Mouse (Mus musculus) T-helper 1 cell (primary cell): Measurements from ENCODE around the gene Qrich2.

Source experiments
- in situ Hi-C: fragments of 300-600 bp; cut with MboI, MseI; formaldehyde crosslinking; loops from one replicate; pipeline ENCODE4 v1.15.1; 2025; ENCODE audit warnings: high pct_unique_total_duplicates

Qrich2 gene

GRCm38 (mm10) chr11:116466141-116466540, at the start of gene Qrich2:
TSS of gene Qrich2 (minus strand) at chr11:116466241.
- in situ Hi-C loops, result no loop called here

DNA sequence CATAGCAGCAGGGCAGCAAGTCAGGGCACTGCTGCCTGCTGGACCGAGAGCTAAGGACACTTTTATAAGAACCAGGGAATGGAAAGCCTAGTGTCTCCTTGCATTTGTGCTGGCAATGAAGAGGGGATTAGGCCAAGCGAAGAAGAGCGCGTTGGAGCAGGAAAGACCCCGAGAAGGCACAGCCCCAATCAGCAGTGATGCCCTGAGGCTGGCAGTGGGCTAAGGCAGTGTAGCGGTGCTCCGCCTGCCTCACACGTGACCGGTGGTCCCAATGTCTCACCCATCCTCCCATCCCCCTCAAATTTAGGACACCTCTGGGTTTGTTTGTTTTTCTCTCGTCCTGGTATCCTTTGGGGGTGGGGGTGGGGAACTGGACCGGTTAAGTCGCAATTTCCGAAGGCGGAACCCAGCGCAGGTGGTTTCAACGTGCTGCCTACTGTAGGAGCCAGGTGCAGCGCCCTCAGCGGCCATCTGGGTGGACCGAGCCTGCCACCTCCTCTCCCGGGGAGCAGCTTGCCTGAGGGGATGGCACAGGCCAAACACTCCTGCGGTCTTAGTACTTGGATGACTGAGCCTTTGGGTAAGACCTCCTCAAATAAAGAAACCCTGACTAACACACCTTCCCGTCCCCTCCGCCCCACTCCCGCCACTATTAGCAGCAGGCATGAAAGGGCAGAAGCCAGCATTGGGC, 49.4 kb upstream of the Qrich2 start:
- in situ Hi-C loops, result no loop called here

DNA sequence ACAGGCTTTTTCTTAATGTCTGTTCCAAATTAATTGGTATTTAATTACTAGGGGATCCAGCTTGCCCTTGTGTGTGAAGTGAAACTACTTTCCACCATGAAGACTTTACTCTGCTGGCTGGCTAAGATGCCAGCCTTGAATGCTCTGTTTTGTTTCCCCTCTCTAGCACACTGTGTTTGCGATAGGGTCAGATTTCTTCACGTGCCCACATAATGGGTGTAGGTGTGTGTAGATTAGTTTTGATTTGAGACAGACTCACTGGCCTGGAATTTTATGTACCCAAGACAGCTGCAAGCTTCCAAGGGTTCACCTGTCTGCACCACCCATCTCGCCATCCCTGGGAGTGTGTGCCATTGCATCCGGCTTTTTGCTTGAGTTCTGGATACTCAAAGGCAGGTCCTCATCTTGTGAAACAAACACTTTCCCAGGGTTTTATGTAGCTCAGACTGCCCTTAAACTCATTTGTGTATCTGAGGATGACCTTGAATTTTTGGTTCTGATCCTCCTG, 47.5 kb upstream of the Qrich2 start:
- in situ Hi-C loops, result no loop called here

- in situ Hi-C loops, result no loop called here
Measured at GRCm38 (mm10) chr11:116512987-116513386, 46.9 kb upstream of the Qrich2 start.

DNA sequence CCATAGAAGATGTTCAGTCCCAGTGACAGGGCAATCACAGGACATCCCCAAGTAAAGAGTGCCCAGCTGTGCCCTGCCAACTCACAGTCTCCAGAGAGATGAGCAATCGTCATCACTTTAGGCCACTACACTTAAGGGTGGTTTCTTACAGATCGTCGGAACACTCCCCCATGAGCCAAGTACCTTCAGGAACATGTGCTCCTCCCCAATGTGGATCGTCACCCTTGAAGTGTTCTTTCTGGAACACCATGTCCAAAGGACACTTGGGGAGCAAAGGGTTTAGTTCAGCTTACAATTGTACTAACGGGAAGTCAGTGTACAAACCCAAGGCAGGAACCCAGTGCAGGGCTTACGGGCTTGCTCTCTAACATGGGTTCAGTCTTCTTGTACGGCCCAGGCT, 46.1 kb upstream of the Qrich2 start:
- in situ Hi-C loops, result no loop called here

- in situ Hi-C loops, result no loop called here
Measured at GRCm38 (mm10) chr11:116511301-116511868, 45.3 kb upstream of the Qrich2 start.

DNA sequence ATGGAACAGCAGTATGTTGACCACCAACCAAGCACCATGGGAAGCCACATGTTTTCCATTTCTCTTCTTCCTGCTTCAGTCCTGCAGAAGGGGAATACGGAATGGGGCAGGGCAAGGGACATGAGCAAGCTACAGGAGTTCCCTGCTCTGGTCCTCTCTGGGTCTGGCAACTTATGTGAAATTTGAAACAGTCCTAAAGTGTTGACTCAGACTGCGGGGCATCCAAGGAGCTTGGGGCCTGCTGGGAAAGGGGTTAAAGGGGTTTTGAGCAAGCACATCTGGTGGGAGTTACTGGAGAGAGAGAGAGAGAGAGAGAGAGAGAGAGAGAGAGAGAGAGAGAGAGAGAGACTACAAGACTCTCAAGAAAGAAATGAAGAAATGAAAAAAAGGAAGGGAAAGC, 42.6 kb upstream of the Qrich2 start:
- in situ Hi-C loops, result no loop called here

DNA sequence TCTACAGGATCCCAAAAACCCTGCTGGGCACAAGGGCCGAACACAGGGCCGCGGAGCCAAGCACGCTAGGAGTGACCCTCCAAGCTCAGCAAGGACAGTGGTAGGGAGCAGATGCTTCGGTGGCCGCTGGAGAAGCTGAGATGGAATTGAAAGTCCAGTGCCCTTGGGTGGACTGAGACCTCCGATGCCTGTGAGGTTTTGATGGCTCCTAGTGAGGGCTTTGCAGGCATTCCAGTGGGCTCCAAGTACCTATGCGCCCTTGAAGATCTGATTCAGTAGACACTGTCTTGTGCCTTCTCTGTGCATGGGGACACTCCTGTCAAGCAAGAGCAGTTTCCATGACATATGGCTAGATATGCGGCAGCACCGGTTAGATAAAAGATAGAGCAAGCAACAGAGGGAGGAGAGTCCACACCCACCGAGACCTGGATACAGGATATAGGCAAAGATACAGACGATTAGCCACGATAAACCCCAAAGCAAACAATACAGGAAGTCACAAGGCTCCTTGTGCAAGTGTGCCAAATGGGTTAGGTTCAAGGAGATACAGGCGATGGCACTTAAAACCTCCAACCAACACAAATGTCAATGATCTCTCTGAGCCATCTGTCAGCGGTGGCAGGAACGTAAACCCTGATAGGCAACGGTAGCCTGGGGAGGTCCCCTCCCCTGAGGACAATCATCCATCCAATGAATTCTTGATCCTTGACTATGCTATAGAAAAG, 40.3 kb upstream of the Qrich2 start:
- in situ Hi-C loops, result no loop called here

- in situ Hi-C loops, result no loop called here
Measured at GRCm38 (mm10) chr11:116505573-116505972, 39.5 kb upstream of the Qrich2 start.

DNA sequence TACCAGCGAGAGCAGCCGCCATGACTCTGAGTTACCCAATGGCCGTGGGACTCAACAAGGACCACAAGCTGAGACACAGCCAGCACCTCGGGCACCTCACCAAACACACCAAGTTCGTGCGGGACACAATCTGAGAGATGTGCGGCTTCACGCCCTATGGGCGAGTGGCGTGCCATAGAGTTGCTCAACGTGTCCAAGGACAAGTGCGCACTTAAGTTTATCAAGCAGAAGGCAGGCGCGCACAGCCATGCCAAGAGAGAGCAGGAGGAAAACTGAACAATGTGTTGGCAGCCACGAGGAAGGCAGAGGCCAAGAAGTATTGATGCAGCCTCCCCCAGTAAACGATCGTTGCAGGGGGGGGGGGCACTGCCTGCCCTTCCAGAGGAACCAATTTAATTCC, 38.5 kb upstream of the Qrich2 start:
- in situ Hi-C loops, result no loop called here

- in situ Hi-C loops, result no loop called here
Measured at GRCm38 (mm10) chr11:116501005-116501746, 35.1 kb upstream of the Qrich2 start.

DNA sequence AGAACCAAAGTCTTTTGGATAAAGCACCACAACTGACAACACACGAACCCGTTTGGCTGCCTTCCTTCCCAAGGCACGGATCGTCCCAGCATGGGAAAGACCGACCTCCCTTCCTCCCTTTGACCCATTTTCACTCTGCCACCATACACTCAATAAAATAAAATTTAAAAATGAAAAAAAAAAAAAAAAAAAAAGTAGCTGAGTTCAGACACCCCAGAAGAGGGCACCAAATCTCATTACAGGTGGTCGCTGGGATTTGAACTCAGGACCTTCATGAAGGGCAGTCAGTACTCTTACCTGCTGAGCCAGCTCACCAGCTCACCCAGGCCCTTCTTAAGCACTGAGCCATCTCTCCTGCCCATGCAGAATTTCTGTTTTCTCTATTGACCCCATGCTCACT, 33.0 kb upstream of the Qrich2 start:
- in situ Hi-C loops, result no loop called here

DNA sequence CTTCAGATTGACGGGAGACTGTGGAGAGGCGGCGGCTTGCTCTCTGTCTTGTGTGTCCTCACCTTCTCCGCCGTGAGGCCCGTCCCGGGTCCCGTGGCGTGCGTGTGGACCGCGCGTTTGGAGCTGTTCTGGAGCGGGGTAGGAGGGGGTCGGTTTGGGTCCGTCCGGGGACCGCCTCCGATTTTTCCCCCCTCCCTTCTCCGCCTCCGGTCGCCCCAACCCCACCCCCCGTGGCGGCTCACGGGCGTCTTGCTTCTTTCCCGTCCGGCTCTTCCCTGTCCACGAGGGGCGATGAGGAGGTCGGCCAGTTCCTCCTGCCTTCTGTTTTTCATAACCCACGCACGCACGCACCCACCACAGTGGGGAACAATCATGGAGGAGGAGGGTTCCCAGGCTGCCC, 32.6 kb upstream of the Qrich2 start:
- in situ Hi-C loops, result no loop called here

GRCm38 (mm10) chr11:116497313-116497712, 31.3 kb upstream of the Qrich2 start:
- in situ Hi-C loops, result no loop called here

GRCm38 (mm10) chr11:116494474-116495174, 28.6 kb upstream of the Qrich2 start:
- in situ Hi-C loops, result loop anchor here (5.0 kb wide), 1 partner anchor 38 kb away; the partner anchor contains the start of gene Sphk1

- in situ Hi-C loops, result loop anchor here (5.0 kb wide), 1 partner anchor 38 kb away; the partner anchor contains the start of gene Sphk1
Measured at GRCm38 (mm10) chr11:116493795-116494252, 27.8 kb upstream of the Qrich2 start, which contains the start of gene Prpsap1. TSS of gene Prpsap1 (minus strand) at chr11:116494202.

- in situ Hi-C loops, result loop anchor here (5.0 kb wide), 1 partner anchor 39 kb away; the partner anchor contains the start of gene Sphk1
Measured at GRCm38 (mm10) chr11:116493191-116493590, 27.1 kb upstream of the Qrich2 start.

GRCm38 (mm10) chr11:116492507-116492906, 26.5 kb upstream of the Qrich2 start:
- in situ Hi-C loops, result loop anchor here (5.0 kb wide), 1 partner anchor 40 kb away; the partner anchor contains the start of gene Sphk1

DNA sequence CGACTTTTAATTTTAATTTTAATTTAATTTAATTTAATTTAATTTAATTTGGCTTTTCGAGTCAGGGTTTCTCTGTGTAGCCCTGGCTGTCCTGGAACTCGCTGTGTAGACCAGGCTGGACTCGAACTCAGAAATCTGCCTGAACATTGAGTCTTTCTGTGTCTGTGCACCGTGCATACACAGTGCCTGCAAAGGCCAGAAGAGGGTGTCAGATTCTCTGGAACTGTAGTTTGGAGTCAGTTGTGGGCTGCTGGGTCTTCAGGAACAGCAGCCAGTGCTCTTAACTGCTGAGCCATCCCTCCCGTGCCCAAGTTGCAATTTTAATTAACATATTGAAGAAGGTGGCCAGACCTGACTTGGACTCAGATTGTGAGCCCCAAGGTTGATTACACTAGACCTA, 25.3 kb upstream of the Qrich2 start:
- in situ Hi-C loops, result loop anchor here (5.0 kb wide), 1 partner anchor 41 kb away; the partner anchor contains the start of gene Sphk1

GRCm38 (mm10) chr11:116490232-116491107, 24.4 kb upstream of the Qrich2 start:
- in situ Hi-C loops, result loop anchor here (5.0 kb wide), 1 partner anchor 42 kb away; the partner anchor contains the start of gene Sphk1
